Mouse (Mus musculus): ENCODE data around the gene Abhd12b. TPM values are rescaled to one million over a fixed set of nuclear protein-coding genes. Genes with fewer than 3 reads are reported as not detected.

The Abhd12b gene
- polyA plus RNA-seq, 2 experiments: not detected

- no peaks in the 10 kb centered on the region for H3K9me3 ChIP-seq (ENCODE audit: control insufficient read depth, low read length)
- H3K4me1 ChIP-seq (replicated peaks; ENCODE audit: control insufficient read depth in 2 of 2, insufficient read depth in 2 of 2, low read length in 1 of 2): peaks cover 2 to 7% of the 10 kb centered on the region in 2 experiments; a peak in 2 of 4 replicates
- ATAC-seq (ENCODE audit: insufficient read depth) (no peak), DNase-seq (ENCODE audit: low read depth in 3 of 3, low spot score in 3 of 3) (no peak)
- H3K9ac ChIP-seq (replicated peaks): peak overlapping the region; percentile 12; the same call in 1 of the 2 replicates
- peak overlapping the region; percentile 95 for H3K4me2 ChIP-seq (ENCODE audit: low read depth)
- WGBS (ENCODE audit: insufficient replicate concordance): 6% methylated on average over 14 of the region's 16 CpGs
- no peak for TF ChIP-seq CTCF (IDR thresholded peaks at IDR 0.05; ENCODE audit: low read depth)
- no peak for TF ChIP-seq EP300 (IDR thresholded peaks at IDR 0.05; ENCODE audit: low read depth)
- H3K27ac ChIP-seq: no peak overlapping the region
- no peaks in the 10 kb centered on the region for H3K36me3 ChIP-seq (replicated peaks; ENCODE audit: control insufficient read depth, insufficient read depth, low read depth)
- peak overlapping the region; percentile 34 to 74 for H3K4me3 ChIP-seq (ENCODE audit: insufficient read depth in 1 of 2, low read depth in 2 of 2, low read length in 2 of 2)
- peaks cover 22% of the 10 kb centered on the region for H3K27me3 ChIP-seq (ENCODE audit: control insufficient read depth, insufficient read depth, low read length)
These were observed 41.9 kb upstream of the Abhd12b start for GRCm38 (mm10) chr12:70112090-70112383.

- WGBS (ENCODE audit: insufficient replicate concordance): 58% methylated on average over 11 of the region's 11 CpGs
- no peak within 1 kb of the TSS for H3K9ac ChIP-seq (replicated peaks)
- TF ChIP-seq CTCF (IDR thresholded peaks at IDR 0.05; ENCODE audit: low read depth) (no peak), EP300 (IDR thresholded peaks at IDR 0.05; ENCODE audit: low read depth) (no peak)
- no peak within 1 kb of the TSS for H3K4me2 ChIP-seq (ENCODE audit: low read depth)
- H3K27ac ChIP-seq: no peak within 1 kb of the TSS
- H3K4me1 ChIP-seq (replicated peaks; ENCODE audit: control insufficient read depth in 2 of 2, insufficient read depth in 2 of 2, low read length in 1 of 2): peaks cover 2 to 7% of the 10 kb centered on the region in 2 experiments; a peak in 2 of 4 replicates
- H3K27me3 ChIP-seq (ENCODE audit: control insufficient read depth, insufficient read depth, low read length): peaks cover 22% of the 10 kb centered on the region
- H3K36me3 ChIP-seq (replicated peaks; ENCODE audit: control insufficient read depth, insufficient read depth, low read depth): no peaks in the 10 kb centered on the region
- ATAC-seq (ENCODE audit: insufficient read depth) (no peak), DNase-seq (ENCODE audit: low read depth in 3 of 3, low spot score in 3 of 3) (no peak)
- no peaks in the 10 kb centered on the region for H3K9me3 ChIP-seq (ENCODE audit: control insufficient read depth, low read length)
- no peak within 1 kb of the TSS for H3K4me3 ChIP-seq (ENCODE audit: insufficient read depth in 1 of 2, low read depth in 2 of 2, low read length in 2 of 2)
These were observed 40.6 kb upstream of the Abhd12b start, which contains the start of gene Nin for GRCm38 (mm10) chr12:70113351-70113750. TSS of gene Nin (minus strand) at chr12:70113717.

GRCm38 (mm10) chr12:70117146-70117545 lies 36.8 kb upstream of the Abhd12b start:
- no peak for ATAC-seq (ENCODE audit: insufficient read depth)
- H3K4me3 ChIP-seq (ENCODE audit: insufficient read depth in 1 of 2, low read depth in 2 of 2, low read length in 2 of 2): no peak overlapping the region
- no peak overlapping the region for H3K9ac ChIP-seq (replicated peaks)
- peaks cover 7% of the 10 kb centered on the region; the same call in 1 of the 2 replicates for H3K27me3 ChIP-seq (ENCODE audit: control insufficient read depth, insufficient read depth, low read length)
- H3K9me3 ChIP-seq (ENCODE audit: control insufficient read depth, low read length): no peaks in the 10 kb centered on the region
- DNase-seq (ENCODE audit: low read depth in 3 of 3, low spot score in 3 of 3): no peak
- TF ChIP-seq EP300 (IDR thresholded peaks at IDR 0.05; ENCODE audit: low read depth) (no peak), CTCF (IDR thresholded peaks at IDR 0.05; ENCODE audit: low read depth) (no peak)
- H3K4me2 ChIP-seq (ENCODE audit: low read depth): no peak overlapping the region
- H3K36me3 ChIP-seq (replicated peaks; ENCODE audit: control insufficient read depth, insufficient read depth, low read depth): no peaks in the 10 kb centered on the region
- no peak overlapping the region for H3K27ac ChIP-seq
- H3K4me1 ChIP-seq (replicated peaks; ENCODE audit: control insufficient read depth in 2 of 2, insufficient read depth in 2 of 2, low read length in 1 of 2): no peaks in the 10 kb centered on the region; a peak in 1 of 4 replicates
- 62% methylated on average over 10 of the region's 10 CpGs for WGBS (ENCODE audit: insufficient replicate concordance)

- no peak overlapping the region for H3K27ac ChIP-seq
- H3K36me3 ChIP-seq (replicated peaks; ENCODE audit: control insufficient read depth, insufficient read depth, low read depth): no peaks in the 10 kb centered on the region
- 72% methylated on average over 10 of the region's 10 CpGs for WGBS (ENCODE audit: insufficient replicate concordance)
- H3K4me3 ChIP-seq (ENCODE audit: insufficient read depth in 1 of 2, low read depth in 2 of 2, low read length in 2 of 2): no peak overlapping the region
- no peak overlapping the region for H3K4me2 ChIP-seq (ENCODE audit: low read depth)
- ATAC-seq (ENCODE audit: insufficient read depth) (no peak), DNase-seq (ENCODE audit: low read depth in 3 of 3, low spot score in 3 of 3) (no peak)
- H3K9me3 ChIP-seq (ENCODE audit: control insufficient read depth, low read length): no peaks in the 10 kb centered on the region
- no peaks in the 10 kb centered on the region for H3K4me1 ChIP-seq (replicated peaks; ENCODE audit: control insufficient read depth in 2 of 2, insufficient read depth in 2 of 2, low read length in 1 of 2)
- no peak for TF ChIP-seq EP300 (IDR thresholded peaks at IDR 0.05; ENCODE audit: low read depth)
- 0 out of 2 replicates have a peak, but pooled peaks have one; percentile 23 for TF ChIP-seq CTCF (IDR thresholded peaks at IDR 0.05; ENCODE audit: low read depth)
- H3K27me3 ChIP-seq (ENCODE audit: control insufficient read depth, insufficient read depth, low read length): no peaks in the 10 kb centered on the region
- no peak overlapping the region for H3K9ac ChIP-seq (replicated peaks)
These were observed 35.1 kb upstream of the Abhd12b start for GRCm38 (mm10) chr12:70118721-70119345.

GRCm38 (mm10) chr12:70119552-70119951 lies 34.4 kb upstream of the Abhd12b start:
- ATAC-seq (ENCODE audit: insufficient read depth) (no peak), DNase-seq (ENCODE audit: low read depth in 3 of 3, low spot score in 3 of 3) (no peak)
- H3K4me2 ChIP-seq (ENCODE audit: low read depth): no peak overlapping the region
- no peak overlapping the region for H3K27ac ChIP-seq
- TF ChIP-seq EP300 (IDR thresholded peaks at IDR 0.05; ENCODE audit: low read depth) (no peak), CTCF (IDR thresholded peaks at IDR 0.05; ENCODE audit: low read depth) (no peak)
- no peaks in the 10 kb centered on the region for H3K36me3 ChIP-seq (replicated peaks; ENCODE audit: control insufficient read depth, insufficient read depth, low read depth)
- no peaks in the 10 kb centered on the region for H3K27me3 ChIP-seq (ENCODE audit: control insufficient read depth, insufficient read depth, low read length)
- no peak overlapping the region for H3K4me3 ChIP-seq (ENCODE audit: insufficient read depth in 1 of 2, low read depth in 2 of 2, low read length in 2 of 2)
- WGBS (ENCODE audit: insufficient replicate concordance): 18% methylated on average over 2 of the region's 2 CpGs
- H3K4me1 ChIP-seq (replicated peaks; ENCODE audit: control insufficient read depth in 2 of 2, insufficient read depth in 2 of 2, low read length in 1 of 2): no peaks in the 10 kb centered on the region
- no peak overlapping the region for H3K9ac ChIP-seq (replicated peaks)
- no peaks in the 10 kb centered on the region for H3K9me3 ChIP-seq (ENCODE audit: control insufficient read depth, low read length)

Data from liver, embryonic 14.5 days (tissue).